Mouse (Mus musculus) lung, postnatal 0 days (tissue): ENCODE data around the gene Ccdc73.

Experiments used
- CTCF ChIP-seq: IDR thresholded peaks from 2 replicates; pipeline ENCODE4 v1.5.1; 2016; ENCODE audit warnings: antibody characterized with exemption, mild to moderate bottlenecking
- EP300 ChIP-seq: IDR thresholded peaks from 2 replicates; pipeline ENCODE4 v1.6.1; 2016; ENCODE audit warnings: antibody characterized with exemption, mild to moderate bottlenecking, control low read depth

- TF ChIP-seq CTCF (no peak), EP300 (no peak)
Measured at GRCm38 (mm10) chr2:104854836-104855235, 12.8 kb upstream of the Ccdc73 start.
